Mouse (Mus musculus): ENCODE results near the gene Hist1h4k. TPM values are rescaled to one million over a fixed set of nuclear protein-coding genes. Genes with fewer than 3 reads are reported as not detected.

Hist1h4k gene
- 328 TPM for total RNA-seq (2023)

DNA sequence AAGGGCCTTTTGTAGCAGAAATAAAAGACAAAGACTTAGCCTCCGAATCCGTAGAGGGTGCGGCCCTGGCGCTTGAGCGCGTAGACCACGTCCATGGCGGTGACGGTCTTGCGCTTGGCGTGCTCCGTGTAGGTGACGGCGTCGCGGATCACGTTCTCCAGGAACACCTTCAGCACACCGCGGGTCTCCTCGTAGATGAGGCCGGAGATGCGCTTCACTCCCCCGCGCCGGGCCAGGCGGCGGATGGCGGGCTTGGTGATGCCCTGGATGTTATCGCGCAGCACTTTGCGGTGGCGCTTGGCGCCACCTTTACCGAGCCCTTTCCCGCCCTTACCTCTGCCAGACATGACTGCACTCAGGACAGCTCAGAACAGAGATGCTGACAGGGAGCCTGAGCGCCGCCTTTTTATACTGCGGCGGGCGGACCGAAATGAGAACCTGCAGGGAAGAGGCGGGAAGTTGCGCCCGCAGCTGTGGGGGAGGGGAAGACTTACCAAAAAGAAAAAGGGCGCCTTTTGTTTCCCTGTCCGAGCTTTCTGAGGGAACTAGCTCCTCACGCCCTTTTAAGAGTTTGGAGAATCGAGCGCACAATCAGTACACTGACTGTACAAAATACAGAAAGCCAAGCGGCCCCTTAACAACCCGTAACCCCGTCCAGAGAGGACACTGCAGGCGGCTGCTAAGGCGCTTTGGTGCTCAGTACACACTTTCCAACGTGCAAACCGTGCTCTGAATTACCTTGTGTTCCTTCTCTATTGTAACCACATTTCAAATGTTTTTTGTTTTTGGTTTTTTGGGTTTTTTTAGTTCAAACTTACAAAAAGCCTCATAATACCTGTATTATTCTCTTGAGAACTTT lies at the start of gene Hist1h4k:
Gene Hist1h4k, minus strand, starts transcription at position 347 of the 859 bp plus-strand sequence.

DNA sequence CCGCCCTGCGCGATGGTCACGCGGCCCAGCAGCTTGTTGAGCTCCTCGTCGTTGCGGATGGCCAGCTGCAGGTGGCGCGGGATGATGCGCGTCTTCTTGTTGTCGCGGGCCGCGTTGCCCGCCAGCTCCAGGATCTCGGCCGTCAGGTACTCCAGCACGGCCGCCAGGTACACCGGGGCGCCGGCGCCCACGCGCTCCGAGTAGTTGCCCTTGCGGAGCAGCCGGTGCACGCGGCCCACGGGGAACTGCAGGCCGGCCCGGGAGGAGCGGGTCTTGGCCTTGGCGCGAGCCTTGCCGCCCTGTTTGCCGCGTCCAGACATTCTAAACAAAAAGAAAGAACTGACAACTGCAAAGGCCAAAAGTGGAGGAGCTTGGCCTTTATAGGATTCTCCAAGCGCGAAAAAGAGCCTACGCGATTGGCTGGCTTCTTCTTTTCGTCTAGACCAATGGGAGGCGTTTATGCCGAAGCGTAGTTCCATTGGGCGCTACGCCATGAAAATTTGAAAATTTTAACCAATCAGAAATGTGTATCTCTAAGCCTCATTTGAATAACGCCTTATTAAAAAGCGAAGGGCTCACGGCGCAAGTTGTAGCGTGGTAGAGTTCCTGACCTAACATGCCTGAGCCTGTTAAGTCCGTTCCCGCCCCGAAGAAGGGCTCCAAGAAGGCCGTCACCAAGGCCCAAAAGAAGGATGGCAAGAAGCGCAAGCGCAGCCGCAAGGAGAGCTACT lies 36.8 kb upstream of the Hist1h4k start, which contains the start of the genes Hist1h2an and Hist1h2bp:
Gene Hist1h2an, minus strand, starts transcription at position 320 of the 731 bp plus-strand sequence.
Gene Hist1h2bp, plus strand, starts transcription at position 563 of the 731 bp plus-strand sequence.

DNA sequence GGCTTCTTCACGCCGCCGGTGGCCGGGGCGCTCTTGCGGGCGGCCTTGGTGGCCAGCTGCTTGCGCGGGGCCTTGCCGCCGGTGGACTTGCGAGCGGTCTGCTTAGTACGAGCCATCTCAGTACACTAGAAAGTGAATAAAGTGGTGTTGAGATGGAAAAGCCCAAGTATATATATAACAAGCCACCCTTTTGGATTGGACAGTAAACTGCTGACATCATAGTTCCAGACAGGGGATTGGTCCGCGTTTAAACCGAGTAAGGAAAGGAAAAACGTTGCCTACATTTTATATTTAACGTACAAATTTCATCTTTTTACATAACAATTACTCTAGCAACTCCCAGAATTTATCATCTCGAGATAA lies 32.9 kb upstream of the Hist1h4k start, which contains the start of gene Hist1h3i:
Gene Hist1h3i, minus strand, starts transcription at position 116 of the 363 bp plus-strand sequence.

DNA sequence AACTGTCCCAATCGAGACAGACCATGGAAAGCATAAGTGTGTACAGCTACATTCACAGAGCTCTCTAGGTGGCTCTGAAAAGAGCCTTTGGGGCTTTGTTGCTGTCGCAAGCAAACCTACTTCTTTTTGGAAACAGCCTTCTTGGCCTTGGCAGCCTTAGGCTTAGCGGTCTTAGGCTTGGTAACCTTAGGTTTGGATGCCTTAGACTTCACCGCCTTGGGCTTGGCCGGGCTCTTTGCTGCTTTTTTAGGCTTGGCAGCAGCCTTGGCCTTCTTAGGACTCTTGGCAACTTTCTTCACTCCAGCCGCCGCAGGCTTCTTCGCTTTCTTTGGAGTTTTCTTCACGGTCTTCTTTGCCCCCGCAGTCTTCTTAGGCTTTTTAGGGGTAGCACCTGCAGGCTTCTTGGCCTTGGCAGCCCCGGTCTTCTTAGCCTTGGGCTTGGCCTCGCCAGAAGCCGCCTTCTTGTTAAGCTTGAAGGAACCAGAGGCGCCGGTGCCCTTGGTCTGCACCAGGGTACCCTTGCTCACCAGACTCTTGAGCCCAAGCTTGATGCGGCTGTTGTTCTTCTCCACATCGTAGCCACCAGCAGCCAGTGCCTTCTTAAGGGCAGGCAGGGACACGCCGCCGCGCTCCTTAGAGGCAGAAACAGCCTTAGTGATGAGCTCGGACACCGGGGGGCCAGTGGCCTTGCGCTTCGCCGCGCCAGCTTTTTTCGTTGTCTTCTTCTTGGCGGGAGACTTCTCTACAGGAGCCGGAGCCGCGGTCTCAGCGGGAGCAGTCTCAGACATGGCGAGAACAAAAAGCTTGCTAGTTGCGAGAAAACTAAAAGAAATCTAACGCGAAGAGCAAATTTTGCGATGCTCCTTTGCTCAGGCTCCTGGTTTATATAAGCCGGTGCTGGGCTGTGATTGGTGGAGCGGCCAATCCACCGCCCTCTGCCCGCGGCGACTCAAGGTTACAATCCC lies 29.7 kb upstream of the Hist1h4k start, which contains the start of gene Hist1h1b:
Gene Hist1h1b, minus strand, starts transcription at position 859 of the 965 bp plus-strand sequence.

DNA sequence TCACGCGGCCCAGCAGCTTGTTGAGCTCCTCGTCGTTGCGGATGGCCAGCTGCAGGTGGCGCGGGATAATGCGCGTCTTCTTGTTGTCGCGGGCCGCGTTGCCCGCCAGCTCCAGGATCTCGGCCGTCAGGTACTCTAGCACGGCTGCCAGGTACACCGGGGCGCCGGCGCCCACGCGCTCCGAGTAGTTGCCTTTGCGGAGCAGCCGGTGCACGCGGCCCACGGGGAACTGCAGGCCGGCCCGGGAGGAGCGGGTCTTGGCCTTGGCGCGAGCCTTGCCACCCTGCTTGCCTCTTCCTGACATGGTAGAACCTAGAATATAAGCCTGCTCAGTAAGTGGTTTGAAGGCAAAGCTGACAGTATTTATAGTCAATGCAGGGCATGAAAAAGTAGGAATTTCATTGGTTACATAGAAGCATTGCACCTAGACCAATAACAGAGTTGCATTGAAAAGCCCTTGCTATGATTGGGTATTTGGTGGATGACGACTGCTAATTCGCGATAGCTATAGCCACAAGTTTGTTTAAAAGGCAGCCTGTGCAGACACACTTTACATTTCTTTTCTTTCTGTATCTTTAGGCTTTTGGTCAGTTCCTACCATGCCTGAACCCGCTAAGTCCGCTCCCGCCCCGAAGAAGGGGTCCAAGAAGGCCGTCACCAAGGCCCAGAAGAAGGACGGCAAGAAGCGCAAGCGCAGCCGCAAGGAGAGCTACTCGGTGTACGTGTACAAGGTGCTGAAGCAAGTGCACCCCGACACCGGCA lies 3.4 kb upstream of the Hist1h4k start, which contains the start of the genes Hist1h2ak and Hist1h2bn:
Gene Hist1h2ak, minus strand, starts transcription at position 304 of the 762 bp plus-strand sequence.
Gene Hist1h2bn, plus strand, starts transcription at position 600 of the 762 bp plus-strand sequence.

DNA sequence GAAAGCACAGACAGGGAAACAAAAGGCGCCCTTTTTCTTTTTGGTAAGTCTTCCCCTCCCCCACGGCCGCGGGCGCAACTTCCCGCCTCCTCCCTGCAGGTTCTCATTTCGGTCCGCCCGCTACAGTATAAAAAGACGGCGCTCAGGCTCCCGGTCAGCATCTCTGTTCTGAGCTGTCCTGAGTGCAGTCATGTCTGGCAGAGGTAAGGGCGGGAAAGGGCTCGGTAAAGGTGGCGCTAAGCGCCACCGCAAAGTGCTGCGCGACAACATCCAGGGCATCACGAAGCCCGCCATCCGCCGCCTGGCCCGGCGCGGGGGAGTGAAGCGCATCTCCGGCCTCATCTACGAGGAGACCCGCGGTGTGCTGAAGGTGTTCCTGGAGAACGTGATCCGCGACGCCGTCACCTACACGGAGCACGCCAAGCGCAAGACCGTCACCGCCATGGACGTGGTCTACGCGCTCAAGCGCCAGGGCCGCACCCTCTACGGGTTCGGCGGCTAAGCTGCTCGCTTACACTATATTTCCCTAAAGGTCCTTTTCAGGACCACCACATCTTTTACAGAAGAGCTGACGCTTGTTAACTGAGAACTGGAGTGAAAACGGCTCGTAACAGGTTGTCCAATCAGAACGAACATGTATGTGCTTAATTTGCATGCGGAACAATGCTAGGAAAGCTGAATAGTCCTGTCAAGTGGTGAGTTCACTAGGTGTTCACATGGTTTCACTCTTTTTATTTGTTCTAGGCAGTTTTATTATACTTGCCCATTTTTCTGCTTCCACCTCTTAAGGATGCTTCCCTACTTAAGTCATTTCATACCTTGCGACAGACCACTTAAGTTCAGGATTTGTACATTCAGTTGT lies 15.2 kb downstream of the Hist1h4k start, which contains the start of gene Hist1h4j:
Gene Hist1h4j, plus strand, starts transcription at position 159 of the 862 bp plus-strand sequence.

DNA sequence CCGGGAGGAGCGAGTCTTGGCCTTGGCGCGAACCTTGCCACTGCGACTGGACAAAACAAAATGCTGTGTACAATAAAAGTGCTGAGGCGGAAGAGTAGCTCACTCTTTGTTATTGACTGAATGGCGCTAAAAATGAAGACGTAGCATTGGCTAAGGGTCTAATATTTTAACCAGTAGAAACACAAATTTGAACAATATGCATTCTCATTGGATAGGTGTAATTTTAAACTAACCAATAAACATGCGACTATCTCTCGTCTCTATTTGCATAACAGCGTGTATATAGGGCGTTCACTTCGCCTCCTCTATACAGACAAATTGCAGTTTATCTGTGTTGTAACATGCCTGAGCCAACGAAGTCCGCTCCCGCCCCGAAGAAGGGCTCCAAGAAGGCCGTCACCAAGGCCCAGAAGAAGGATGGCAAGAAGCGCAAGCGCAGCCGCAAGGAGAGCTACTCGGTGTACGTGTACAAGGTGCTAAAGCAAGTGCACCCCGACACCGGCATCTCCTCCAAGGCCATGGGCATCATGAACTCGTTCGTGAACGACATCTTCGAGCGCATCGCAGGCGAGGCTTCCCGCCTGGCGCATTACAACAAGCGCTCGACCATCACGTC lies 28.4 kb downstream of the Hist1h4k start, which contains the start of gene Hist1h2bm:
Gene Hist1h2bm, plus strand, starts transcription at position 288 of the 616 bp plus-strand sequence.

DNA sequence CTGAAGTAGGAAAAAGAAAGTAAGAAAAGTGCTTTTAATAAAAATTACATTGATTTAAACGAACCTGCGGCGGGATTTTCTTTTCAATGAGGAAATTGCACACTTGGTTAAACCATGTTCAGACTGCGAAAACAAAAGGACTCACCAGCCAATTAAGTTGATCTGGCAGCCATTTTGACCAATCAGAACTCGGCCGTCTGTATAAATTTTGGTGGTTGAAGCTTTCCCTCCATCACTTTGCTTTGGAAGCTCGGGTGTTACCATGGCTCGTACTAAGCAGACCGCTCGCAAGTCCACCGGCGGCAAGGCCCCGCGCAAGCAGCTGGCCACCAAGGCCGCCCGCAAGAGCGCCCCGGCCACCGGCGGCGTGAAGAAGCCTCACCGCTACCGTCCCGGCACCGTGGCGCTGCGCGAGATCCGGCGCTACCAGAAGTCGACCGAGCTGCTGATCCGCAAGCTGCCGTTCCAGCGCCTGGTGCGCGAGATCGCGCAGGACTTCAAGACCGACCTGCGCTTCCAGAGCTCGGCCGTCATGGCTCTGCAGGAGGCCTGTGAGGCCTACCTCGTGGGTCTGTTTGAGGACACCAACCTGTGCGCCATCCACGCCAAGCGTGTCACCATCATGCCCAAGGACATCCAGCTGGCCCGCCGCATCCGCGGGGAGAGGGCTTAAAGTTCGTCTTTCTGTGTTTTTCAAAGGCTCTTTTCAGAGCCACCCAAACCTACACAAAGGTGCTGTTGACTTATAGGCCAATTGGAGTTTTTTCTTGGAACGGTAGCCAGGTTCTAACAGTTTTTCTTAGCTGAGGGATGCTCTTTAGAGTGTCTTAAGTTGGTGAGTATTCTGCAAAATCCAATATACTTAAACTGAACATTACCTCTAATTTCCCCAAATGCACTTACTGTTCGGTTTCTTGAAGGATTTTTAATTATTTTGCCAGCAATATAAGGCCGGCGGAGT lies 32.6 kb downstream of the Hist1h4k start, which contains the start of gene Hist1h3h:
Gene Hist1h3h, plus strand, starts transcription at position 263 of the 961 bp plus-strand sequence.

DNA sequence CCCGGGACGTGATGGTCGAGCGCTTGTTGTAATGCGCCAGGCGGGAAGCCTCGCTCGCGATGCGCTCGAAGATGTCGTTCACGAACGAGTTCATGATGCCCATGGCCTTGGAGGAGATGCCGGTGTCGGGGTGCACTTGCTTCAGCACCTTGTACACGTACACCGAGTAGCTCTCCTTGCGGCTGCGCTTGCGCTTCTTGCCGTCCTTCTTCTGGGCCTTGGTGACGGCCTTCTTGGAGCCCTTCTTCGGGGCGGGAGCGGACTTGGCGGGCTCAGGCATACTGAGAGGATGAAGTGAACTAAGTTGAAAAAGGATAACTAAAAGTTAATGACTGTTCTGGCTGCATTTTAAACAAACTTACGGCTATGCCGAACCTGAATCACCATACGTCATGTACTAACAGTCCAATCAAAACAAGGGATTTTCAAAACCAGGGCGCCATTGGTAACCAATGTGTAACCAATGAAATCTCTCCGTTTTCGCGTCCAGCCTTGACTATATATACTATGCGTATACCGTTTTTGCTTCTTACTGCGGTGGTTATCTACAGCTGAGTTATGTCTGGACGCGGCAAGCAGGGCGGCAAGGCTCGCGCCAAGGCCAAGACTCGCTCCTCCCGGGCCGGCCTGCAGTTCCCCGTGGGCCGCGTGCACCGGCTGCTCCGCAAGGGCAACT lies 34.3 kb downstream of the Hist1h4k start, which contains the start of the genes Hist1h2bl and Hist1h2ai:
Gene Hist1h2bl, minus strand, starts transcription at position 280 of the 676 bp plus-strand sequence.
Gene Hist1h2ai, plus strand, starts transcription at position 559 of the 676 bp plus-strand sequence.

Other genes starting within 250 kb of the Hist1h4k start
- 14.0 TPM for gene Gm11273, start 249.1 kb downstream of the Hist1h4k start, total RNA-seq (2023)
- 11.5 TPM for gene Zkscan8, start 219.4 kb downstream of the Hist1h4k start, total RNA-seq (2023)
- gene Olfr1366, start 207.7 kb downstream of the Hist1h4k start, total RNA-seq (2023), result not detected
- not detected for gene Olfr1535, start 190.6 kb downstream of the Hist1h4k start, total RNA-seq (2023)
- not detected for gene Olfr1364, start 168.7 kb downstream of the Hist1h4k start, total RNA-seq (2023)
- not detected for gene Olfr1362, start 136.5 kb downstream of the Hist1h4k start, total RNA-seq (2023)
- gene Olfr11, start 108.0 kb downstream of the Hist1h4k start, total RNA-seq (2023), result not detected
- gene Olfr1361, start 87.1 kb downstream of the Hist1h4k start, total RNA-seq (2023), result not detected
- not detected for gene Olfr1360, start 73.1 kb downstream of the Hist1h4k start, total RNA-seq (2023)
- not detected for gene Olfr1359, start 52.4 kb downstream of the Hist1h4k start, total RNA-seq (2023)
- gene Hist1h2bl, start 34.4 kb downstream of the Hist1h4k start, total RNA-seq (2023), result 29.9 TPM
- gene Hist1h2ai, start 34.1 kb downstream of the Hist1h4k start, total RNA-seq (2023), result 37.0 TPM
- gene Hist1h3h, start 32.8 kb downstream of the Hist1h4k start, total RNA-seq (2023), result 46.7 TPM
- gene Hist1h2bm, start 28.5 kb downstream of the Hist1h4k start, total RNA-seq (2023), result 4.5 TPM
- 10.9 TPM for gene Hist1h4j, start 15.4 kb downstream of the Hist1h4k start, total RNA-seq (2023)
- 31.4 TPM for gene Hist1h2ak, start 3.3 kb upstream of the Hist1h4k start, total RNA-seq (2023)
- 80.0 TPM for gene Hist1h2bn, start 3.6 kb upstream of the Hist1h4k start, total RNA-seq (2023)
- 8.9 TPM for gene Hist1h1b, start 30.1 kb upstream of the Hist1h4k start, total RNA-seq (2023)
- 144 TPM for gene Hist1h3i, start 32.9 kb upstream of the Hist1h4k start, total RNA-seq (2023)
- gene Hist1h2an, start 36.7 kb upstream of the Hist1h4k start, total RNA-seq (2023), result 10.1 TPM
- 16.9 TPM for gene Hist1h2bp, start 37.0 kb upstream of the Hist1h4k start, total RNA-seq (2023)
- gene Hist1h2bq, start 59.7 kb upstream of the Hist1h4k start, total RNA-seq (2023), result 74.5 TPM
- 58.9 TPM for gene Hist1h2ao, start 60.0 kb upstream of the Hist1h4k start, total RNA-seq (2023)
- 281 TPM for gene Hist1h4m, start 61.2 kb upstream of the Hist1h4k start, total RNA-seq (2023)
- 118 TPM for gene Hist1h4n, start 81.7 kb upstream of the Hist1h4k start, total RNA-seq (2023)
- 61.6 TPM for gene Hist1h2ap, start 83.0 kb upstream of the Hist1h4k start, total RNA-seq (2023)
- gene Hist1h2br, start 83.2 kb upstream of the Hist1h4k start, total RNA-seq (2023), result 74.1 TPM
- gene Zfp184, start 194.6 kb upstream of the Hist1h4k start, total RNA-seq (2023), result 0.67 TPM
- not detected for gene Pom121l2, start 230.7 kb upstream of the Hist1h4k start, total RNA-seq (2023)

Data from CD8-positive naive resting alpha-beta T cell, adult 57 days (primary cell).